Mouse (Mus musculus) embryonic facial prominence, embryonic 12.5 days (tissue): ENCODE data around the gene Zmynd11. TPM values are rescaled to one million over a fixed set of nuclear protein-coding genes. Genes with fewer than 3 reads are reported as not detected.

Experiments
- ATAC-seq: fragments of 200-750 bp; cut with Nextera tagmentation; 2 replicates; pipeline ENCODE4 v1.8.0; 2017; ENCODE audit not compliant: insufficient number of reproducible peaks, insufficient read depth, low FRiP score, low TSS enrichment
- H3K27ac ChIP-seq: fragments of 300-500 bp; sonication (generic); 2 replicates; pipeline ENCODE4 v1.5.1; 2016; ENCODE audit warnings: mild to moderate bottlenecking
- H3K27me3 ChIP-seq: fragments of 300-500 bp; sonication (generic); 2 replicates; pipeline ENCODE4 v1.6.1; 2016; ENCODE audit warnings: mild to moderate bottlenecking, moderate library complexity
- H3K36me3 ChIP-seq: fragments of 300-500 bp; sonication (generic); 2 replicates; pipeline ENCODE4 v1.6.1; 2016; ENCODE audit warnings: mild to moderate bottlenecking
- H3K4me1 ChIP-seq: fragments of 300-500 bp; sonication (generic); 2 replicates; pipeline ENCODE4 v1.6.1; 2016
- H3K4me2 ChIP-seq: fragments of 300-500 bp; sonication (generic); replicated peaks from 2 replicates; pipeline ENCODE4 v1.6.1; 2016; ENCODE audit warnings: mild to moderate bottlenecking, moderate library complexity
- H3K4me3 ChIP-seq: fragments of 300-500 bp; sonication (generic); 2 replicates; pipeline ENCODE4 v1.5.1; 2016; ENCODE audit warnings: mild to moderate bottlenecking
- H3K9ac ChIP-seq: fragments of 300-500 bp; sonication (generic); 2 replicates; pipeline ENCODE4 v1.6.1; 2016; ENCODE audit warnings: mild to moderate bottlenecking, moderate library complexity
- H3K9me3 ChIP-seq: fragments of 300-500 bp; sonication (generic); 2 replicates; pipeline ENCODE4 v1.6.1; 2016; ENCODE audit warnings: mild to moderate bottlenecking, moderate library complexity
- WGBS: fragments of 180-500 bp; shearing (Covaris S2); methylation state at CpG from one replicate; pipeline ENCODE4 v1.1.7; 2016; 5-methylcytosine and 5-hydroxymethylcytosine counted together
- polyA plus RNA-seq: library from polyadenylated mRNA; unstranded; fragments of >200 nt; fragmentation: Nextera tagmentation; extraction: Ambion mirVana; gene quantifications from 2 replicates; pipeline ENCODE4 v1.2.1, GENCODE M21; 2016

Zmynd11 gene
- polyA plus RNA-seq, 1 experiment from 2014 or later, result 142 TPM

- no peaks in the 10 kb centered on the region for H3K4me1 ChIP-seq
- H3K27me3 ChIP-seq, result no peaks in the 10 kb centered on the region
- no peaks in the 10 kb centered on the region for H3K9me3 ChIP-seq
- H3K36me3 ChIP-seq, result no peaks in the 10 kb centered on the region
- H3K4me2 ChIP-seq, result no peak overlapping the region
- H3K9ac ChIP-seq, result no peak overlapping the region
- H3K4me3 ChIP-seq, result no peak overlapping the region
- 93% methylated on average over 13 of the region's 13 CpGs for WGBS
- no peak for ATAC-seq
- H3K27ac ChIP-seq, result no peak overlapping the region
Observed at GRCm38 (mm10) chr13:9648716-9649115, 116.4 kb downstream of the Zmynd11 start.

GRCm38 (mm10) chr13:9637949-9638348 is 127.2 kb downstream of the Zmynd11 start:
- H3K36me3 ChIP-seq, result no peaks in the 10 kb centered on the region
- H3K27me3 ChIP-seq, result no peaks in the 10 kb centered on the region
- no peak overlapping the region for H3K27ac ChIP-seq
- H3K4me2 ChIP-seq, result no peak overlapping the region
- no peak overlapping the region for H3K4me3 ChIP-seq
- H3K9me3 ChIP-seq, result no peaks in the 10 kb centered on the region
- H3K9ac ChIP-seq, result no peak overlapping the region
- 61% methylated on average over 3 of the region's 3 CpGs for WGBS
- no peak for ATAC-seq
- no peaks in the 10 kb centered on the region for H3K4me1 ChIP-seq

GRCm38 (mm10) chr13:9636505-9636904 is 128.6 kb downstream of the Zmynd11 start:
- no peaks in the 10 kb centered on the region for H3K27me3 ChIP-seq
- no peak overlapping the region for H3K27ac ChIP-seq
- no peak overlapping the region for H3K4me3 ChIP-seq
- no peak overlapping the region for H3K9ac ChIP-seq
- H3K36me3 ChIP-seq, result no peaks in the 10 kb centered on the region
- no peak for ATAC-seq
- no peaks in the 10 kb centered on the region for H3K9me3 ChIP-seq
- no peaks in the 10 kb centered on the region for H3K4me1 ChIP-seq
- WGBS, result 54% methylated on average over 4 of the region's 4 CpGs
- H3K4me2 ChIP-seq, result no peak overlapping the region

GRCm38 (mm10) chr13:9635951-9636350 is 129.2 kb downstream of the Zmynd11 start:
- no peaks in the 10 kb centered on the region for H3K27me3 ChIP-seq
- no peak overlapping the region for H3K9ac ChIP-seq
- WGBS, result 93% methylated on average over 2 of the region's 2 CpGs
- H3K36me3 ChIP-seq, result no peaks in the 10 kb centered on the region
- H3K4me1 ChIP-seq, result no peaks in the 10 kb centered on the region
- H3K4me3 ChIP-seq, result no peak overlapping the region
- no peak overlapping the region for H3K27ac ChIP-seq
- ATAC-seq, result no peak
- H3K4me2 ChIP-seq, result no peak overlapping the region
- no peaks in the 10 kb centered on the region for H3K9me3 ChIP-seq
